Mouse (Mus musculus) neural tube, embryonic 11.5 days (tissue): ENCODE measurements at regions not wholly inside any gene's neighbourhood (a gene's known extent, or its start where the extent isn't known, plus 50 kb on each side); places are given as distances from the start of the nearest gene placed in this dataset.

ENCODE experiments used
- ATAC-seq: fragments of 200-750 bp; cut with Nextera tagmentation; 2 replicates; pipeline ENCODE4 v1.8.0; 2017; ENCODE audit warnings: moderate number of reproducible peaks, mild to moderate bottlenecking, moderate TSS enrichment, moderate library complexity; ENCODE audit not compliant: insufficient read depth, low FRiP score, low TSS enrichment
- DNase-seq: peaks from one replicate; pipeline ENCODE4 v3.0.0-alpha.2; 2015; ENCODE audit warnings: low spot score
- H3K27ac ChIP-seq: fragments of 300-500 bp; sonication (generic); 2 replicates; pipeline ENCODE4 v1.5.1; 2014; ENCODE audit warnings: low read depth, mild to moderate bottlenecking, low read length
- H3K27me3 ChIP-seq: fragments of 300-500 bp; sonication (generic); 2 replicates; pipeline ENCODE4 v1.6.1; 2014; ENCODE audit warnings: mild to moderate bottlenecking, low read length, mixed read lengths; ENCODE audit not compliant: control insufficient read depth, insufficient read depth
- H3K36me3 ChIP-seq: fragments of 300-500 bp; sonication (generic); 2 replicates; pipeline ENCODE4 v1.6.1; 2014; ENCODE audit warnings: mild to moderate bottlenecking, low read length, moderate library complexity, mixed read lengths; ENCODE audit not compliant: control insufficient read depth, insufficient read depth
- H3K4me1 ChIP-seq: fragments of 300-500 bp; sonication (generic); 2 replicates; pipeline ENCODE4 v1.6.1; 2014; ENCODE audit warnings: low read length, mixed read lengths; ENCODE audit not compliant: control insufficient read depth, insufficient read depth
- H3K4me2 ChIP-seq: fragments of 300-500 bp; sonication (generic); 2 replicates; pipeline ENCODE4 v1.6.1; 2014; ENCODE audit warnings: low read depth, mild to moderate bottlenecking, moderate library complexity
- H3K4me3 ChIP-seq: fragments of 300-500 bp; sonication (generic); 2 replicates; pipeline ENCODE4 v1.5.1; 2014; ENCODE audit warnings: low read depth, low read length
- H3K9ac ChIP-seq: fragments of 300-500 bp; sonication (generic); 2 replicates; pipeline ENCODE4 v1.6.1; 2014; ENCODE audit warnings: mild to moderate bottlenecking, low read length
- H3K9me3 ChIP-seq: fragments of 300-500 bp; sonication (generic); 2 replicates; pipeline ENCODE4 v1.6.1; 2016; ENCODE audit warnings: low read length; ENCODE audit not compliant: control insufficient read depth
- WGBS: fragments of 180-500 bp; shearing (Covaris S2); extraction: QIAGEN DNeasy Blood & Tissue Kit; methylation state at CpG from one replicate; pipeline ENCODE4 v1.1.7; 2014; 5-methylcytosine and 5-hydroxymethylcytosine counted together

DNA sequence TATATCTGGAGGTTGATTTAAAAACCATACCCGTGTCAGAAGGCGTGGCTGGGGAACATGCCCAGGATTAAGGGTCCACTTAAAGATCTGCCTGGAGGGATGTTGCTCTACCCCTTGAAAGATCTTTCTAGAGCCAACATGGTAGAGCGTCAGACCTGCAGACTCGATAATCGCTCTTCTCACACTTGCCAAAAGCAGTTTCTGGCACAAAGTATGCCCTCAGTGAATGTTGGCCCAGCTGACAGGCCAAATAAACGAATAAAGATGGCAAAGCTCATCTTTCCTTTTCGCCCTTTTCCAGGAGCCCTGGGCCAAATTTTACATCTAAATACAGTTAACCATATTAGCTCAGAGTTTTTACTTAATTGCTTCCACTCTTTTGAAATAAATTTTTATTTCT is 118.4 kb upstream of the Gsc start:
- Histone ChIP-seq H3K4me1 (no peaks in the 10 kb centered on the region; the same call in 1 of the 2 replicates), H3K27me3 (no peaks in the 10 kb centered on the region), H3K4me2 (no peak overlapping the region), H3K9me3 (no peaks in the 10 kb centered on the region), H3K9ac (no peak overlapping the region), H3K36me3 (no peaks in the 10 kb centered on the region), H3K4me3 (no peak overlapping the region), H3K27ac (no peak overlapping the region)
- no peak for DNase-seq
- WGBS = 87% methylated on average over 7 of the region's 7 CpGs
- no peak for ATAC-seq

DNA sequence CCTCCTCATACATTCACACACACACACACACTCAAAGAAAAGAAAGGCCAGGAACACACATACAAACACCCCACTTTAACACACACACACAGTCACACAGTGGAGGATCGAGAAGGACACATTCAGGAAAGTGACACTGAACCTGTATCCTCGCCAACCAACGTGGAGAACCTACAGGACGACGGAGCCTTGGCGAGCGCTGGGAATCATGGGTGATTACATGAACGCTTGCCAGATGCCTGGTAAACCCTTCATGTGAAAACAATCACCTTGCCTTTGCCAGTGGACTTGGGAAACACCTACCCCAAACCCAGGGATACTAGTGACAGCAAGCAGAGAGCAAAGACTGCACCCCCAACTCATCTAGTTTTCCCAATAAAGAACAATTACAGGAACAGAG is 117.2 kb upstream of the Gsc start:
- Histone ChIP-seq H3K36me3 (no peaks in the 10 kb centered on the region), H3K27ac (no peak overlapping the region), H3K4me2 (no peak overlapping the region), H3K9ac (no peak overlapping the region), H3K4me1 (no peaks in the 10 kb centered on the region; the same call in 1 of the 2 replicates), H3K27me3 (no peaks in the 10 kb centered on the region), H3K4me3 (no peak overlapping the region), H3K9me3 (no peaks in the 10 kb centered on the region)
- DNase-seq (no peak), ATAC-seq (no peak)
- 91% methylated on average over 8 of the region's 8 CpGs for WGBS

DNA sequence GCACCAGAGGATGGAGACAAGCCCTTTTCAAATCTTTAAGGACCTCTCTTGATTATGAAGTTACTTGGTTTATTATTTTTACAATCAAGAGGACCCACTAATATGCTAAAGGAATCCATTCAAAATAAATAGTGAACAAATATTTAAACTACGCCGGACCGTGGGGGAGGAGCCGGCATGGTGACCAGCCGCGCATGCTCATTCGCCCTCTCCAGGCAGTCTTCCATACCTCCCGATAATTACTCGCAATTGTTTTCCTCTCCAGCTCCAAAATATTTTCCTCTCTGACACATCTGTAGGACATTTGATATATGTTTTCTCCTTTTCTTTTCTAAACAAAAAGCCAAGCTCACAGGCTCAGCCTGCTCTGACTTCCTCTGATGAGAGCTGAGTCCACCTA is 111.3 kb upstream of the Gsc start:
- H3K27me3 ChIP-seq = no peaks in the 10 kb centered on the region
- H3K9me3 ChIP-seq = no peaks in the 10 kb centered on the region
- H3K9ac ChIP-seq = no peak overlapping the region
- DNase-seq = no peak
- ATAC-seq = no peak
- H3K36me3 ChIP-seq = no peaks in the 10 kb centered on the region
- H3K27ac ChIP-seq = no peak overlapping the region
- H3K4me1 ChIP-seq = no peaks in the 10 kb centered on the region
- 77% methylated on average over 9 of the region's 9 CpGs for WGBS
- H3K4me3 ChIP-seq = no peak overlapping the region
- no peak overlapping the region for H3K4me2 ChIP-seq

DNA sequence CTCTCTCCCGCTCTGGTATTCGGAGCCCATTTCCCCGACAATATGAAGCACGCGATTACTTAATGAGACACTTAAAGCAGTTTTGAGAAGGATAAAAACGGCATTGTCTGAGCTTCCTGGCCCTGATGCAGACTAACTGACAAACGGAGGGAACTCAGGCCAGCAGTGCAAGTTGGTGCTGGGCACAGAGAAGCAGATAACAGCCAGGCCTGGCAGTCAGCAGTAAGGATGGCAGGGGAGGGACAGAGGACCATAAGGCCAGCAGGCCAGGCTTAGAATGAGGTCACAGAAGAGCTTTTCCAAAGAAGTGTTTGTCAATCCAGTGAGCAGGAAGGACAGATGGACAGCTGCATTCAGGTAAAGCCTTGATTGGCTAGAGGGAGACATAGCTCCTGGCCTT is 107.7 kb upstream of the Gsc start:
- Histone ChIP-seq H3K9ac (no peak overlapping the region), H3K27ac (no peak overlapping the region), H3K4me2 (no peak overlapping the region), H3K36me3 (no peaks in the 10 kb centered on the region), H3K27me3 (no peaks in the 10 kb centered on the region), H3K9me3 (no peaks in the 10 kb centered on the region), H3K4me1 (no peaks in the 10 kb centered on the region), H3K4me3 (no peak overlapping the region)
- ATAC-seq = no peak
- WGBS = 77% methylated on average over 7 of the region's 7 CpGs
- no peak for DNase-seq

DNA sequence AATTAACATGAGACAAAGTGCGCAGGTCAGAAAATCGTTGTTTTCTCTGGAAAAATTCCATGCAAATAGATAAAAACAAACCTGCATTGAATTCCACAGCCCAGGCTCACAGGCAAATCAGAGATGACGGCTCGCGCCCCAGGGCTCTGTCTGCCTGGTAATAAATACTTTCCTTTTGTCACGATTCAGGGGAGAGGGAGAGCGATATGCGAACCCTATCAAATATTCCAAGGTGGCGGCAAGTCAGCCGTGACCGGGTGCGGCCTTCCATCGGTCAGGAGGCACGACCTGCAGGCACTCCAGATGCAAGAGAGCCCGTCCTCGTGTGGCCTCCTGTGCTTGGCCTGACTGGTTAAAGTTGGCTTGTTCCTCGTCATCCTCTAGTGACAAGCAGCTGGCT is 94.5 kb upstream of the Gsc start:
- 81% methylated on average over 17 of the region's 17 CpGs for WGBS
- DNase-seq (no peak), ATAC-seq (no peak)
- no peaks in the 10 kb centered on the region for H3K9me3 ChIP-seq
- H3K27ac ChIP-seq = no peak overlapping the region
- no peaks in the 10 kb centered on the region for H3K27me3 ChIP-seq
- no peaks in the 10 kb centered on the region for H3K36me3 ChIP-seq
- H3K4me2 ChIP-seq = no peak overlapping the region
- no peaks in the 10 kb centered on the region for H3K4me1 ChIP-seq
- H3K4me3 ChIP-seq = no peak overlapping the region
- H3K9ac ChIP-seq = no peak overlapping the region

DNA sequence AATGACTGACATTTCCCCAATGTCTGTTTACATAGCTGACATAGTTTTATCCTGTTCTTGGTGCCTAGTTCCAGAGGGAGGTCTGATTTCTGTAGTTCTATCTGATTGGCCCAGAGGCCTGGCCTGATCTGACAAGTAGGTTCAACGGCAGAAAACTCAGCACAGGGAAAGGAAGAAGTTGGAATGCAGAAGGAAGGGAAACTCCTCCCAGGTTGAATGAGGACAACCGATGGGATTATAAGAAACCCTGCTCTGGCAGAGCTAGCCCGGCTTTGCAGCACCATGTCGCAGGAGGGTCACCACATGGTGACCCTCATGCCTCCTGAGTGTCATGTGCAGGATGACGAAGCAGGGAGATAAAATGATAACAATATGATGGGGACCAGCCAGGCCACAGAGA is 89.8 kb upstream of the Gsc start:
- WGBS = 69% methylated on average over 5 of the region's 5 CpGs
- H3K4me3 ChIP-seq = no peak overlapping the region
- H3K4me1 ChIP-seq = no peaks in the 10 kb centered on the region
- no peak overlapping the region for H3K9ac ChIP-seq
- no peaks in the 10 kb centered on the region for H3K9me3 ChIP-seq
- ATAC-seq = no peak
- no peak overlapping the region for H3K4me2 ChIP-seq
- no peak overlapping the region for H3K27ac ChIP-seq
- H3K36me3 ChIP-seq = no peaks in the 10 kb centered on the region
- no peak for DNase-seq
- no peaks in the 10 kb centered on the region for H3K27me3 ChIP-seq

DNA sequence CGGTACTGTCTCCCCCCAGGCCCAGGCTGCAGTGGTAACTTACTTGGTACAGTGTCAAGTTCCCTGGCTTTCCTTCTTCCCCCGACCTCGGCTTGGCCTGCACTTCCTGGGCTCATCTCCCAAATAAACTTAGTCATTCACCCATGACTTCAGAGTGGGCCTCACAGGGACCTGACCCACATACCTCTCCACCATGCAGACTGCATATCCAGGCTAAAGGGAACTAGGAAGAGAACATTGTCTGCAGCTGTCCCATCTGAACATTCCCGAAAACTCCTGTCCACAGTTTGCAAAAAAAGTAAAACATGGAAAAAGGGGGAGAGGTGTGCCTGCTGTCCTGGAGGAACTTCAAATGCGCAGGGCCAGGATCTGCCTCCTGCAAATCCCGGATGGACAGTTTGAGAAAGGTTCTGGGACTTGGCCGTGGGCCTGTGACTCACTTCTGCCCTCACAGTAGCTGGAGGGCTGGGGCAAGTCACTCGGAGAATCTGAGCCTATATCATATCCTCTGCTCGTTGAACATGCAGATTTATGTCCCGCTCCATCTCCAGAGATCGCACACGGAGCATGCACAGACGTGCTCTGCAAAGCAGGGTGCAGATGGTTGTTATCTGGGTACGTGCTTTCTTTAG is 87.9 kb upstream of the Gsc start:
- no peak for DNase-seq
- H3K9ac ChIP-seq = no peak overlapping the region
- 61% methylated on average over 14 of the region's 14 CpGs for WGBS
- H3K4me2 ChIP-seq = no peak overlapping the region
- H3K36me3 ChIP-seq = no peaks in the 10 kb centered on the region
- H3K27ac ChIP-seq = no peak overlapping the region
- H3K9me3 ChIP-seq = no peaks in the 10 kb centered on the region
- H3K4me3 ChIP-seq = no peak overlapping the region
- no peaks in the 10 kb centered on the region for H3K4me1 ChIP-seq
- no peaks in the 10 kb centered on the region for H3K27me3 ChIP-seq
- ATAC-seq = no peak

DNA sequence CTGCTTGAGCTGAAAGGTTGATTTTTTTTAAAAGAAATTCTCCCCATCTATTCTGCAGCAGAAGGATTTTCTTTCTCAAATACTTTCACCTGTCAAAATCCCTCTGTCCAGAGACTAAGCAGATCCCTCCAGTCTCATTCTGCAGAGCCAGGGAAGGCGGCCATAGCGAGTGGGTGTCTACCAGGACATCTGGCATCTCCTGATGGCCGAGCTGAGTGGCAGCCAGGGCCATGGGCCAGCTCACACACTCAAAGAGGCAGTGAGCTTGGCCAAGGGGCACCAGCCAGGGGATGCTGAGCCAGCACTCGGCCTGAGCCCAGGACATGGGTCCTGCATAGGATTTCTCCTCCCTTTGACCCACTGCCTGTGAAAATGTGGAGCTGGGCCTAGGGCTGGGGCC is 84.6 kb upstream of the Gsc start:
- H3K4me1 ChIP-seq = no peaks in the 10 kb centered on the region
- DNase-seq = no peak
- no peaks in the 10 kb centered on the region for H3K9me3 ChIP-seq

DNA sequence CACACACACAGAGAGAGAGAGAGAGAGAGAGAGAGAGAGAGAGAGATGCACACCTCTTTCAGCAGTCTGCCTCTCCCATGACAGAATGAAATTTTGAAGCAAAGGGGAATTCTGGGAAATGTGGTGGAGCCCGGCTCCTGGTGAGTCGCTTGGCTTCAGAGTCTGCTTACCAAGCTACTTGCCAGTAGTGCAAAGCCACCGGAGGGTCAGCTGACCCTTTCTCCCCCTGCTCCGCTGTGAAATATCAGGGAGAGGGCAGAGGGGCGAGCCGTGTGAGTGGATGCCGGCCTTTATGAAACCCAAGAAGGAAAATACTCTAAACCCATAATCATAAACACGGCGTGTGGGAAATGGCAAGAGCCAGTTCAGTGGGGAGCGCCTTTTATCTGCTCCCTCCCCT is 84.2 kb upstream of the Gsc start:
- ATAC-seq (no peak), DNase-seq (no peak)
- Histone ChIP-seq H3K36me3 (no peaks in the 10 kb centered on the region), H3K27ac (no peak overlapping the region), H3K4me2 (no peak overlapping the region), H3K9me3 (no peaks in the 10 kb centered on the region), H3K9ac (no peak overlapping the region), H3K4me3 (no peak overlapping the region), H3K27me3 (no peaks in the 10 kb centered on the region), H3K4me1 (no peaks in the 10 kb centered on the region)
- 84% methylated on average over 10 of the region's 10 CpGs for WGBS

More for the DNA sequence above, 84.6 kb upstream of the Gsc start:
- ATAC-seq = no peak
- Histone ChIP-seq H3K27ac (no peak overlapping the region), H3K4me3 (no peak overlapping the region), H3K27me3 (no peaks in the 10 kb centered on the region), H3K9ac (no peak overlapping the region), H3K4me2 (no peak overlapping the region), H3K36me3 (no peaks in the 10 kb centered on the region)
- WGBS = 74% methylated on average over 4 of the region's 4 CpGs
